Mouse (Mus musculus): ENCODE results near the gene Myh14. TPM values are rescaled to one million over a fixed set of nuclear protein-coding genes. Genes with fewer than 3 reads are reported as not detected.

Gene Myh14
- polyA plus RNA-seq, 1 experiment from 2014 or later, result 1.2 TPM

DNA sequence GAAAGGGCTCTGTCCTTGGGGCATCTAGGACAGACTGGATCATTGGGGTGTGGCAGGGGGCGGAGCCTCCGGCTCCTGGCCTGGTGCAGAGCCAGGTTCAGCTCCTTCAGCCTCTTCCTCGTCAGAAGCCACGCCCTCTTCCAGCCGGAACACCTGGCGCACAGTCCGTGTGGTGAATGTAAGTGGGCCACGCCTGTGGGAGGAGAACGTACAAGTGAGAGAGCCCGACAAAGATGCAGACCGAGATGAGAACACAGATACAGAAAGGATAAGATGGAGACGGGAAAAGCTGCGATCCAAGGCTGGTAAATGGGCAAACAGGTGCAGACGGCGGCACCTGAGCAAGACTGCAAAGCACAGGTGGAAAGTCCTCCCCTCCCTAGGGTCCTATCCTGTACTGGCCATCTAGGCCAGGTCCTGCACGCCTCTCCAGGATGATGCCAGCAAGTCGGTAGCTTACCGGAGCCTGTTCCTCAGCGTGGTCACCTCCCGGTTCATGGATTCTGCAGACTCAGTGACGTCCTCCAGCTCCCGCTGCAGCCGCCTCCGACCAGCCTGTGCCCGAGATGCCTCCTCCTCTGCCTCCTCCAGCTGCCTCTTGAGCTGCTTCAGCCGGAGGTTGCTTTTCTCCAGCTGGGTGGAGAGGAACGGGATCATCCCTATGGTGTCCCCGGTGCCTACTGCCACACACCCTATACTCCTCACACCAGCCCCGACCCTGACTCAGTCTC lies 64.3 kb downstream of the Myh14 start:
- 10% methylated on average over 29 of the region's 29 CpGs for WGBS
- Histone ChIP-seq H3K27me3 (peaks cover 62% of the 10 kb centered on the region), H3K4me2 (replicated peaks) (no peak overlapping the region), H3K4me1 (replicated peaks) (peaks cover 38% of the 10 kb centered on the region), H3K9ac (replicated peaks) (no peak overlapping the region), H3K9me3 (no peaks in the 10 kb centered on the region), H3K36me3 (no peaks in the 10 kb centered on the region), H3K27ac (no peak overlapping the region), H3K4me3 (replicated peaks) (no peak overlapping the region)
- ATAC-seq, result no peak

DNA sequence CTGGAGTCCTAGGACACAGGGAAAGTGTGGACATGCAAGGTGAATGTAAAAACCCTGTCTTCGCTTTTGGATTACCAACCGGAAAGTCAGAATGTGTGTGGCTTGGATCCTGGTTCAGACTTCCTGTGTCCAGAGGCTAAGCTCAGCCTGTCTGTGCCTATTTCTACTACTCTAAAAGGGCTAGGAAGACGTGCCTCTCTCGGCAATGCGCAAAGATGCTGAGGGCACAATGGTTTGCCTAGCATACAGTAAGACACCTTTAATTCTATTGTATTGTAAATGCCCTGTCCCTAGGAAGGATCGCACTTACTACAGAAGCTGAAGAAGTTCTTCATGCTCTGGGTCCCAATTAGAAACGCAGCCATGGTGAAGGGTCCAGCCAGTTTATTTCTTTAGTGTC lies 65.2 kb downstream of the Myh14 start:
- Histone ChIP-seq H3K9me3 (no peaks in the 10 kb centered on the region), H3K4me2 (replicated peaks) (no peak overlapping the region), H3K4me3 (replicated peaks) (no peak overlapping the region), H3K36me3 (no peaks in the 10 kb centered on the region), H3K27me3 (peaks cover 71% of the 10 kb centered on the region), H3K4me1 (replicated peaks) (peaks cover 40% of the 10 kb centered on the region), H3K9ac (replicated peaks) (no peak overlapping the region), H3K27ac (no peak overlapping the region)
- ATAC-seq, result no peak
- 32% methylated on average over 7 of the region's 7 CpGs for WGBS

DNA sequence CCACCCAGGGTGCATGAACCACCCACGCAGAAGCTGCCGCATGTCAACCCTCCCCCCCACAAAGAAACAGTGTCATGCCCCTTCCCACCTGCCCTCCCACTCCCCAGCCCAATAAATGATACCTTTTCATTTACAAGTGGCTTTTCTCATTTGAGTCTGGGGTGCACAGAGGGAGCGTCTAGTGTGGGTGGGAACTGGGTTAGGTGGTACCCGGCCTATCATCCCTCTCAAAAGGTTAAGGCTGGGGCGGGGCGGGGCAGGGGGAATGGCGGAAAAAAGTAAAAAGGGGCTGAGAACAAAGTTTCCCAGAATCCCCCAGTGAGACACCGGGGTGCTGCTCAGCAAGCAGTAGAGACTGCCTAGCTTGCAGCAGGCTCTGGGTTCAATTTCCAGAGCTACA lies 66.0 kb downstream of the Myh14 start:
- peak overlapping the region; percentile 28 for H3K4me3 ChIP-seq (replicated peaks)
- ATAC-seq, result 0 out of 2 replicates have a peak, but pooled peaks have one; percentile 27
- peak overlapping the region; percentile 49 for H3K4me2 ChIP-seq (replicated peaks)
- no peaks in the 10 kb centered on the region for H3K9me3 ChIP-seq
- peaks cover 40% of the 10 kb centered on the region for H3K4me1 ChIP-seq (replicated peaks)
- 2% methylated on average over 8 of the region's 8 CpGs for WGBS
- no peaks in the 10 kb centered on the region for H3K36me3 ChIP-seq
- no peak overlapping the region for H3K27ac ChIP-seq
- H3K9ac ChIP-seq (replicated peaks), result no peak overlapping the region
- H3K27me3 ChIP-seq, result peaks cover 71% of the 10 kb centered on the region

- ATAC-seq, result peak; percentile 59
- no peaks in the 10 kb centered on the region for H3K36me3 ChIP-seq
- H3K9me3 ChIP-seq, result no peaks in the 10 kb centered on the region
- H3K4me1 ChIP-seq (replicated peaks), result peaks cover 40% of the 10 kb centered on the region
- peaks cover 71% of the 10 kb centered on the region for H3K27me3 ChIP-seq
- H3K4me3 ChIP-seq (replicated peaks), result peak overlapping the region; percentile 28
- whole genome bisulfite sequencing, result under 1% methylated on average over 24 of the region's 25 CpGs
- no peak overlapping the region for H3K27ac ChIP-seq
- H3K9ac ChIP-seq (replicated peaks), result peak overlapping the region; percentile 33; the same call in 1 of the 2 replicates
- peak overlapping the region; percentile 49 for H3K4me2 ChIP-seq (replicated peaks)
Observed at GRCm38 (mm10) chr7:44604139-44604606, 66.5 kb downstream of the Myh14 start.

GRCm38 (mm10) chr7:44603186-44603855 lies 67.3 kb downstream of the Myh14 start:
- Histone ChIP-seq H3K4me1 (replicated peaks) (peaks cover 40% of the 10 kb centered on the region), H3K4me3 (replicated peaks) (no peak overlapping the region), H3K27me3 (peaks cover 67% of the 10 kb centered on the region), H3K9ac (replicated peaks) (no peak overlapping the region), H3K27ac (no peak overlapping the region), H3K9me3 (no peaks in the 10 kb centered on the region), H3K4me2 (replicated peaks) (peak overlapping the region; percentile 49), H3K36me3 (no peaks in the 10 kb centered on the region)
- ATAC-seq, result no peak
- 3% methylated on average over 20 of the region's 20 CpGs for WGBS

DNA sequence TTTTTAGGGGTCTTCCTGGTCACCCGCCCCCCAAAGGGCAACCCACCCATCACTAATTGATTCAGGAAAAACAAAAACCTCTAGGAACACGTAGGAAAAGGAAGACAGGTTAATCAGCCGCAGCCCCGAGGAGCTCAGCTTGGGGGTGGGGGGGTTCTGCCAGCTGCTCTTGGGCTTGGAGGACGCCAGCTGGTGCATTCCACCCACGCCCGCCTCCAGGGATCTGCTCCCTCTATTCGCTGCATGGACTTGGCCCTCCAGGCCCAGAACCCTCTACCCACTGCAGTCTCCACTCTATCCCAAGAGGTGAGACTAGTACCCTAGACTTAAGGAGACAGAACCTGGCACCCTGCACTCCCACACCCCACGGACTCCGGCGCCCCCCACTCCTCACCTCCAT lies 68.2 kb downstream of the Myh14 start:
- Histone ChIP-seq H3K27ac (no peak overlapping the region), H3K4me1 (replicated peaks) (peaks cover 40% of the 10 kb centered on the region), H3K36me3 (no peaks in the 10 kb centered on the region), H3K4me3 (replicated peaks) (no peak overlapping the region), H3K4me2 (replicated peaks) (peak overlapping the region; percentile 2; the same call in 1 of the 2 replicates), H3K9ac (replicated peaks) (no peak overlapping the region), H3K27me3 (peaks cover 59% of the 10 kb centered on the region), H3K9me3 (no peaks in the 10 kb centered on the region)
- 6% methylated on average over 11 of the region's 11 CpGs for WGBS
- peak; percentile 25; the same call in 1 of the 2 replicates for ATAC-seq

- Histone ChIP-seq H3K9ac (replicated peaks) (no peak overlapping the region; the same call in 1 of the 2 replicates), H3K27ac (no peak overlapping the region), H3K4me3 (replicated peaks) (no peak overlapping the region), H3K27me3 (peaks cover 51% of the 10 kb centered on the region), H3K4me2 (replicated peaks) (peak overlapping the region; percentile 33), H3K4me1 (replicated peaks) (peaks cover 40% of the 10 kb centered on the region), H3K9me3 (no peaks in the 10 kb centered on the region), H3K36me3 (no peaks in the 10 kb centered on the region)
- ATAC-seq, result no peak
- whole genome bisulfite sequencing, result 10% methylated on average over 19 of the region's 19 CpGs
Observed at GRCm38 (mm10) chr7:44601646-44602045, 69.0 kb downstream of the Myh14 start.

DNA sequence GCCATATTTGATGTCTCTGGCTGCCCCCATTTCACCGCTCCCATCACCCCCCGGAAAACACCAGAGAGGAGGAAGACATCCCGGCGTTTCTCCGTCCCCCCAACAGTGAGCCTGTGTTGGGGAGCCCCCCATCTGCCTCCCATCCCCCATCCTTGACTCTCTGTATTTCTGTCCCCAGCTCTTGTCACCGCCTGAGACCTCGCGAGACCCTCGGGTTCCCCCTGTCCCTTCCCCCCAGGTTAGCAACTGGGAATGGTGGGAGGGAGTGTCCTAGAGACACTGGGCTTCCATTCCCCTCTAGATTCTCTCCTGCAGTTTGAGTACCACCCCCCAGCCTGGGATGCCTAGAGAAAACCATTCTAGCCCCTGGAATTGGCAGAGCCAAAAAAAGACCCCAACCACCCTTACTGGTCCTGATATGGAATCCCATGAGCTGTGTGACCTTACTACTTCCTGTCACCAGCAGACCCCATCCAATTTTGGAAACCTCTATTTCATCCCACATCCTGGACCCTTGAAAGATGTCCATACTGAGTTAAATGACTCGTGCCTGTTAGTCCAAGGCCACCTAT lies 69.9 kb downstream of the Myh14 start:
- no peak for ATAC-seq
- Histone ChIP-seq H3K9ac (replicated peaks) (no peak overlapping the region), H3K4me3 (replicated peaks) (no peak overlapping the region), H3K36me3 (peaks cover 3% of the 10 kb centered on the region), H3K4me1 (replicated peaks) (peaks cover 38% of the 10 kb centered on the region), H3K9me3 (no peaks in the 10 kb centered on the region), H3K27me3 (peaks cover 42% of the 10 kb centered on the region), H3K4me2 (replicated peaks) (no peak overlapping the region), H3K27ac (no peak overlapping the region)
- WGBS, result 86% methylated on average over 10 of the region's 10 CpGs

DNA sequence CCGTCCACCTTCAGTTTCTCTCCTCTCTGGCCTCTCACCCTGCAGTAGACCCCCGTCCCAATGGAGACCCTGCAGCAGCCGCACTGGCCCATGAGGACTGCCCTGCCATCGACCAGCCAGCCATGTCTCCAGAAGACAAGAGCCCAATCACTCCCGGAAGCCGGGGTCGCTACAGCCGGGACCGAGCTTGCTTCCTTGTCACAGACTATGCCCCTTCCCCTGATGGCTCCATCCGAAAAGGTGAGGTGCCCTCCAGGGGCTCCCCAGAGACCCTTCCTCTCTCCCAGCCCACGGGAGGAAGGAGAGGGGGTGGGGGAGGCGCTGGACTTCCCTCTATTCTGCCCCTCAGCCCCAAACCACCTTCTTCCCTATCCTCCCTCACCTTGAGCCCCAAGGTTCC lies 72.3 kb downstream of the Myh14 start:
- Histone ChIP-seq H3K9ac (replicated peaks) (no peak overlapping the region), H3K27ac (no peak overlapping the region), H3K9me3 (no peaks in the 10 kb centered on the region), H3K36me3 (peaks cover 8% of the 10 kb centered on the region), H3K4me2 (replicated peaks) (no peak overlapping the region), H3K4me1 (replicated peaks) (peaks cover 43% of the 10 kb centered on the region), H3K27me3 (peaks cover 20% of the 10 kb centered on the region), H3K4me3 (replicated peaks) (no peak overlapping the region)
- 86% methylated on average over 12 of the region's 12 CpGs for WGBS
- ATAC-seq, result no peak

- 86% methylated on average over 4 of the region's 4 CpGs for WGBS
- H3K9me3 ChIP-seq, result no peaks in the 10 kb centered on the region
- no peak overlapping the region for H3K4me3 ChIP-seq (replicated peaks)
- peaks cover 8% of the 10 kb centered on the region for H3K36me3 ChIP-seq
- no peak overlapping the region for H3K4me2 ChIP-seq (replicated peaks)
- peaks cover 44% of the 10 kb centered on the region for H3K4me1 ChIP-seq (replicated peaks)
- no peak overlapping the region for H3K27ac ChIP-seq
- ATAC-seq, result no peak
- H3K9ac ChIP-seq (replicated peaks), result no peak overlapping the region
- peaks cover 20% of the 10 kb centered on the region for H3K27me3 ChIP-seq
Observed at GRCm38 (mm10) chr7:44597666-44598065, 73.0 kb downstream of the Myh14 start.

GRCm38 (mm10) chr7:44596996-44597538 lies 73.6 kb downstream of the Myh14 start:
- H3K27ac ChIP-seq, result no peak overlapping the region
- H3K4me2 ChIP-seq (replicated peaks), result no peak overlapping the region
- 62% methylated on average over 5 of the region's 5 CpGs for WGBS
- no peaks in the 10 kb centered on the region for H3K9me3 ChIP-seq
- peaks cover 44% of the 10 kb centered on the region for H3K4me1 ChIP-seq (replicated peaks)
- no peak for ATAC-seq
- H3K9ac ChIP-seq (replicated peaks), result 0 out of 2 replicates have a peak overlapping the region, but pooled peaks have one; percentile 19
- no peak overlapping the region for H3K4me3 ChIP-seq (replicated peaks)
- peaks cover 8% of the 10 kb centered on the region for H3K36me3 ChIP-seq
- peaks cover 23% of the 10 kb centered on the region for H3K27me3 ChIP-seq

- Histone ChIP-seq H3K27me3 (peaks cover 28% of the 10 kb centered on the region), H3K4me2 (replicated peaks) (no peak overlapping the region), H3K4me1 (replicated peaks) (peaks cover 44% of the 10 kb centered on the region), H3K36me3 (peaks cover 8% of the 10 kb centered on the region), H3K9ac (replicated peaks) (no peak overlapping the region), H3K9me3 (no peaks in the 10 kb centered on the region), H3K4me3 (replicated peaks) (no peak overlapping the region), H3K27ac (no peak overlapping the region)
- ATAC-seq, result no peak
- 91% methylated on average over 6 of the region's 6 CpGs for WGBS
Observed at GRCm38 (mm10) chr7:44596051-44596450, 74.6 kb downstream of the Myh14 start.

All from midbrain, embryonic 13.5 days (tissue).